Mouse (Mus musculus): ENCODE results near the gene Sdhb. TPM values are rescaled to one million over a fixed set of nuclear protein-coding genes. Genes with fewer than 3 reads are reported as not detected.

The Sdhb gene
- 100 to 1,000 TPM; 302 to 309 TPM for polyA plus RNA-seq (2017; shearing (Covaris generic))

DNA sequence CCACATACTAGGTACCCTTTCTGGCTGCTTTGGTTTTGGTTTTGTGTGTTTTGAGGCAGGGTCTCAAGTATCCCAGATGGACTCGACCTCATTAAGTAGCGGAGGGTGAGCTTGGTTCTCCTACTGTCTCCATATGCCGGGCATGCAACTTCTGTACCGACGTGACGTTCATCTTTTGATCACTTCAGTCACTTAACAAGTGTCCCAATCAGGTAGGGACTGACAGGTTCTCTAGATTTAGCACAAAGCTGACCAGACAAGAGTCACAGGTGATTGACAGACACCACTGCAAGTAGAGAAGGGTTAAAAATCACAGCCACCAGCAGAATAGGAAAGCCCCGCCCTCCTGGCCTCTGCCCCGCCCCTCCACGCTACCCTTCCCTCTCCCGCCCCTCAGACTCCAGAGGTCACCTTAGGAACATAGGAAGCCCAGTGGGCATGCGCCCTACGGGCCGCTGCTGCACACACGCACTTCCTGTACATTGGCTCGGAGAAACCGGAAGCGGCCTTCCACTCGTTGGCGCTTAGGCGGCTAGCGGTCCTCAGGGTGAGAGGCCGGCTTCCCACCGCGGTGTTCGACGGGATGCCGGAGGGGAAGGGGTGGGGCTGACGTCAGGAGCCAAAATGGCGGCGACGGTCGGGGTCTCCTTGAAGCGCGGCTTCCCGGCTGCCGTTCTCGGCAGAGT, at the start of gene Sdhb:
Sdhb (plus strand) TSS at position 423 of the 686 bp plus-strand sequence.

DNA sequence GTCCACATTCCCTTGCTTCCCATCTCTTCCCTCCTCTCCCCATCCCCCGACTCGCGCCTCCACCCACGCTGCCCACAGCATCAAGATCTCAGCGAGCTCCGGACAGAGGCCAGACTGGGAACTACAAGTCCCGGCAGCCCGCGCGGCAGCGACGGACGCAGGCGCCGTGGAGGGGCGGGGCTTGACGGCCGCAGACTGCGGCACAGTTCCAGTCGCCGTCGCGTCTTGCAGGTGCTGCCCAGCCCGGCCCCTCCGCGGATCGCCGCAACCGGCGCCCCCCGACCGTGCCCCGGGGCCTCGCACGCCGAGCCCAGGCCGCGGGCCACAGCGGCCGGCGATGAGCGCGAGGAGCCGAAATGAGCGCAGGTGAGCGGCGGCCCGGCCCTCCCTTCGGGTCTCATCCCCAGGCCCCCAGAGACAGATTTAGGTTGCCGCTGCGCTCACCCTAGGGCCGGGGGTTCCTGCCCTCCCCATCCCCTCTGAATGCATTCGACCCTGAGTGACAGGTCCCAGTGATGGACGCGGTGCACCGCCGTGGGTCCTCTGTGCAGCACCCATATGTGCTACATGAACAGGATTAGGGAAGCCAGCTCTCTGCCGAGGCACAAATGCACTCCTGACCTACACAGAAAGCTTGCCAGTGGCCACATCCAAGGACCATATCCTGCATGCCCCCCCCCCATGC, 25.9 kb downstream of the Sdhb start, which contains the start of gene Atp13a2:
Atp13a2 (plus strand) TSS at position 163 of the 685 bp plus-strand sequence.

DNA sequence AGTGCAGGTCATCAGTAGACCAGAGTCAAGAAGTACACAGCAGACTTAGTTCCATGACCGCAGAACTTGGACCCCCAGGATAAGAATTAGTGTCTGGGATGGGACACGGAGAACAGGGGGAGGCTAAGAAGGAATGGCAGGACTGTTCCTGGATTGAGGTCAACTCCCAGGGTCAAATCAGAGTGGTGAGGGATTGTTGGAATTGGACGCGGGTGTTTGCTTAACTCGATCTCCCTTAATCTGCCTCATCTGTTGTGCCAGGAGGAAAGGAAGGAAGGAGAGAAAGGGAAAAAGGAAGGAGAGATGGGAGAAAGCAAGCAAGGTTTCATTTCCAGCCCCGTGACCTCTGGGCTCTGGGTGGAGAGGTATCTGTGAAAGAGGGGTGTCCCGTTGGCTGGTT, 49.1 kb downstream of the Sdhb start, which contains the start of gene Mfap2:
Mfap2 (plus strand) TSS at position 301 of the 400 bp plus-strand sequence.

Other genes starting within 250 kb of the Sdhb start
- not detected for gene Padi6, start 218.6 kb upstream of the Sdhb start, polyA plus RNA-seq (2017; shearing (Covaris generic))
- gene Padi4, start 187.0 kb upstream of the Sdhb start, polyA plus RNA-seq (2017; shearing (Covaris generic)), result under 1 TPM; 0.58 to 0.66 TPM
- gene Padi3, start 150.6 kb upstream of the Sdhb start, polyA plus RNA-seq (2017; shearing (Covaris generic)), result under 1 TPM; 0.41 to 0.67 TPM
- gene Padi1, start 115.4 kb upstream of the Sdhb start, polyA plus RNA-seq (2017; shearing (Covaris generic)), result under 1 TPM; 0.27 to 0.38 TPM
- 10 to 100 TPM in 1 of 2 experiments, 1 to 10 TPM in 1; 8.6 to 25.8 TPM for gene Padi2, start 54.9 kb upstream of the Sdhb start, polyA plus RNA-seq (2017; shearing (Covaris generic))
- 10 to 100 TPM; 32.2 to 51.2 TPM for gene Atp13a2, start 25.7 kb downstream of the Sdhb start, polyA plus RNA-seq (2017; shearing (Covaris generic))
- not detected for gene Mfap2, start 49.2 kb downstream of the Sdhb start, polyA plus RNA-seq (2017; shearing (Covaris generic))
- gene Crocc, start 99.3 kb downstream of the Sdhb start, polyA plus RNA-seq (2017; shearing (Covaris generic)), result 1 to 10 TPM; 1.2 to 2.0 TPM
- 100 to 1,000 TPM in 1 of 2 experiments, 10 to 100 TPM in 1; 94.8 to 160 TPM for gene Necap2, start 117.2 kb downstream of the Sdhb start, polyA plus RNA-seq (2017; shearing (Covaris generic))
- gene Spata21, start 127.1 kb downstream of the Sdhb start, polyA plus RNA-seq (2017; shearing (Covaris generic)), result under 1 TPM; 0.25 to 0.48 TPM
- 10 to 100 TPM; 50.1 to 65.1 TPM for gene Szrd1, start 178.6 kb downstream of the Sdhb start, polyA plus RNA-seq (2017; shearing (Covaris generic))
- gene Fbxo42, start 186.7 kb downstream of the Sdhb start, polyA plus RNA-seq (2017; shearing (Covaris generic)), result 10 to 100 TPM; 15.4 to 22.7 TPM